Mouse (Mus musculus): ENCODE results near the gene Auts2. TPM values are rescaled to one million over a fixed set of nuclear protein-coding genes. Genes with fewer than 3 reads are reported as not detected.

Gene Auts2
- total RNA-seq, 2 experiments from 2014 or later: 100 to 137 TPM

- intact Hi-C loops (cut with DNase I): no loop called here
- no peak for DNase-seq (ENCODE audit: low spot score in 2 of 2)
These were observed 381.0 kb downstream of the Auts2 start for GRCm38 (mm10) chr5:132162206-132162533.

GRCm38 (mm10) chr5:132161338-132162205, 381.6 kb downstream of the Auts2 start:
- intact Hi-C loops (cut with DNase I): no loop called here

GRCm38 (mm10) chr5:132144181-132144580, 399.0 kb downstream of the Auts2 start:
- DNase-seq (ENCODE audit: low spot score in 2 of 2): no peak
- intact Hi-C loops (cut with DNase I): no loop called here

More at GRCm38 (mm10) chr5:132161338-132162205, 381.6 kb downstream of the Auts2 start:
- DNase-seq (ENCODE audit: low spot score in 2 of 2): peak; percentile 52 to 58

GRCm38 (mm10) chr5:132140816-132141215, 402.3 kb downstream of the Auts2 start:
- no peak for DNase-seq (ENCODE audit: low spot score in 2 of 2)
- intact Hi-C loops (cut with DNase I): no loop called here

- intact Hi-C loops (cut with DNase I): no loop called here
- DNase-seq (ENCODE audit: low spot score in 2 of 2): peak; percentile 33 to 37
These were observed 407.0 kb downstream of the Auts2 start for GRCm38 (mm10) chr5:132135941-132136663.

GRCm38 (mm10) chr5:132131948-132132347, 411.2 kb downstream of the Auts2 start:
- intact Hi-C loops (cut with DNase I): no loop called here
- DNase-seq (ENCODE audit: low spot score in 2 of 2): peak in 1 of 2 experiments; percentile 36

GRCm38 (mm10) chr5:132130577-132130976, 412.6 kb downstream of the Auts2 start:
- intact Hi-C loops (cut with DNase I): no loop called here
- DNase-seq (ENCODE audit: low spot score in 2 of 2): no peak

GRCm38 (mm10) chr5:132126626-132127025, 416.5 kb downstream of the Auts2 start:
- no peak for DNase-seq (ENCODE audit: low spot score in 2 of 2)
- intact Hi-C loops (cut with DNase I): no loop called here

- intact Hi-C loops (cut with DNase I): loop anchor here (10.0 kb wide), 2 partner anchors 581 to 1679 kb away; no protein-coding TSS in a partner anchor
- peak in 1 of 2 experiments; percentile 27 for DNase-seq (ENCODE audit: low spot score in 2 of 2)
These were observed 427.5 kb downstream of the Auts2 start for GRCm38 (mm10) chr5:132115631-132116030.

- intact Hi-C loops (cut with DNase I): loop anchor here (10.0 kb wide), 2 partner anchors 580 to 1680 kb away; no protein-coding TSS in a partner anchor
- DNase-seq (ENCODE audit: low spot score in 2 of 2): no peak
These were observed 428.4 kb downstream of the Auts2 start for GRCm38 (mm10) chr5:132114561-132115301.

- DNase-seq (ENCODE audit: low spot score in 2 of 2): peak; percentile 53
These were observed 429.7 kb downstream of the Auts2 start for GRCm38 (mm10) chr5:132113480-132113879.

GRCm38 (mm10) chr5:132112666-132113065, 430.5 kb downstream of the Auts2 start:
- DNase-seq (ENCODE audit: low spot score in 2 of 2): no peak
- intact Hi-C loops (cut with DNase I): loop anchor here (10.0 kb wide), 2 partner anchors 578 to 1682 kb away; no protein-coding TSS in a partner anchor

More at GRCm38 (mm10) chr5:132113480-132113879, 429.7 kb downstream of the Auts2 start:
- intact Hi-C loops (cut with DNase I): loop anchor here (10.0 kb wide), 2 partner anchors 579 to 1681 kb away; no protein-coding TSS in a partner anchor

GRCm38 (mm10) chr5:132102426-132102825, 440.7 kb downstream of the Auts2 start:
- no peak for DNase-seq (ENCODE audit: low spot score in 2 of 2)
- intact Hi-C loops (cut with DNase I): no loop called here

- DNase-seq (ENCODE audit: low spot score in 2 of 2): no peak
- intact Hi-C loops (cut with DNase I): no loop called here
These were observed 444.7 kb downstream of the Auts2 start for GRCm38 (mm10) chr5:132098461-132098860.

GRCm38 (mm10) chr5:132092721-132093120, 450.4 kb downstream of the Auts2 start:
- intact Hi-C loops (cut with DNase I): no loop called here
- DNase-seq (ENCODE audit: low spot score in 2 of 2): no peak

GRCm38 (mm10) chr5:132089496-132090250, 453.5 kb downstream of the Auts2 start:
- DNase-seq (ENCODE audit: low spot score in 2 of 2): no peak
- intact Hi-C loops (cut with DNase I): no loop called here

- intact Hi-C loops (cut with DNase I): no loop called here
- no peak for DNase-seq (ENCODE audit: low spot score in 2 of 2)
These were observed 454.6 kb downstream of the Auts2 start for GRCm38 (mm10) chr5:132088585-132088984.

- intact Hi-C loops (cut with DNase I): no loop called here
- DNase-seq (ENCODE audit: low spot score in 2 of 2): no peak
These were observed 459.3 kb downstream of the Auts2 start for GRCm38 (mm10) chr5:132083753-132084326.

GRCm38 (mm10) chr5:132075942-132076341, 467.2 kb downstream of the Auts2 start:
- intact Hi-C loops (cut with DNase I): no loop called here
- no peak for DNase-seq (ENCODE audit: low spot score in 2 of 2)
